Mouse (Mus musculus) liver (tissue): ENCODE measurements at regions not wholly inside any gene's neighbourhood (a gene's known extent, or its start where the extent isn't known, plus 50 kb on each side); places are given as distances from the start of the nearest gene placed in this dataset.

Experiments used
- DNase-seq: peaks from one replicate; pipeline ENCODE4 v3.0.0-alpha.2; 2020; ENCODE audit warnings: mixed read lengths

- DNase-seq: peak; percentile 21
Measured at GRCm38 (mm10) chr10:67729271-67729670, 180.5 kb upstream of the Ado start.

- DNase-seq: no peak
Measured at GRCm38 (mm10) chr10:67727580-67727979, 178.8 kb upstream of the Ado start.

GRCm38 (mm10) chr10:67726796-67727195 is 178.0 kb upstream of the Ado start:
- DNase-seq: no peak

GRCm38 (mm10) chr10:67726351-67726750 is 177.6 kb upstream of the Ado start:
- no peak for DNase-seq

GRCm38 (mm10) chr10:67721787-67722186 is 173.0 kb upstream of the Ado start:
- no peak for DNase-seq

- no peak for DNase-seq
Measured at GRCm38 (mm10) chr10:67717506-67717905, 168.8 kb upstream of the Ado start.

- no peak for DNase-seq
Measured at GRCm38 (mm10) chr10:67715046-67715445, 166.3 kb upstream of the Ado start.

- no peak for DNase-seq
Measured at GRCm38 (mm10) chr10:67713098-67713497, 164.3 kb upstream of the Ado start.

- no peak for DNase-seq
Measured at GRCm38 (mm10) chr10:67712665-67713064, 163.9 kb upstream of the Ado start.

- no peak for DNase-seq
Measured at GRCm38 (mm10) chr10:67711961-67712360, 163.2 kb upstream of the Ado start.

GRCm38 (mm10) chr10:67706436-67706835 is 157.7 kb upstream of the Ado start:
- no peak for DNase-seq

GRCm38 (mm10) chr10:67702783-67703455 is 154.2 kb upstream of the Ado start:
- DNase-seq: no peak

GRCm38 (mm10) chr10:67697401-67698195 is 148.8 kb upstream of the Ado start:
- no peak for DNase-seq

- no peak for DNase-seq
Measured at GRCm38 (mm10) chr10:67695891-67696853, 147.4 kb upstream of the Ado start.

- DNase-seq: no peak
Measured at GRCm38 (mm10) chr10:67694751-67695150, 146.0 kb upstream of the Ado start.

GRCm38 (mm10) chr10:67693586-67693985 is 144.8 kb upstream of the Ado start:
- DNase-seq: no peak

- no peak for DNase-seq
Measured at GRCm38 (mm10) chr10:67689944-67690670, 141.4 kb upstream of the Ado start.

GRCm38 (mm10) chr10:67679382-67679781 is 130.6 kb upstream of the Ado start:
- DNase-seq: no peak

- no peak for DNase-seq
Measured at GRCm38 (mm10) chr10:67673450-67673849, 124.7 kb upstream of the Ado start.

GRCm38 (mm10) chr10:67672281-67672680 is 123.5 kb upstream of the Ado start:
- no peak for DNase-seq

- DNase-seq: no peak
Measured at GRCm38 (mm10) chr10:67669066-67669465, 120.3 kb upstream of the Ado start.

- no peak for DNase-seq
Measured at GRCm38 (mm10) chr10:67663028-67663427, 114.3 kb upstream of the Ado start.
